Mouse (Mus musculus) myocyte (in vitro differentiated cells): ENCODE measurements around the gene Timm50. TPM values are rescaled to one million over a fixed set of nuclear protein-coding genes. Genes with fewer than 3 reads are reported as not detected.

Experiments used
- H3K27me3 ChIP-seq: one replicate; pipeline ENCODE4 v1.6.1; 2011; ENCODE audit not compliant: control insufficient read depth, insufficient read depth, insufficient read length
- H3K36me3 ChIP-seq: one replicate; pipeline ENCODE4 v1.6.1; 2011; ENCODE audit not compliant: control insufficient read depth, insufficient read depth
- H3K4me2 ChIP-seq: one replicate; pipeline ENCODE4 v1.6.1; 2011; ENCODE audit warnings: low read depth, control low read depth
- H3K4me3 ChIP-seq: one replicate; pipeline ENCODE4 v1.5.1; 2011; ENCODE audit warnings: mild to moderate bottlenecking, control low read depth, moderate library complexity
- H3K79me2 ChIP-seq: one replicate; pipeline ENCODE4 v1.6.1; 2011; ENCODE audit not compliant: control insufficient read depth, insufficient read depth
- H3ac ChIP-seq: one replicate; pipeline ENCODE4 v1.6.1; 2011; ENCODE audit not compliant: control insufficient read depth, insufficient read length
- CEBPB ChIP-seq: IDR thresholded peaks from 2 replicates; pipeline ENCODE4 v1.6.1; 2011; ENCODE audit warnings: mild to moderate bottlenecking, moderate library complexity; ENCODE audit not compliant: poor library complexity, insufficient read depth, severe bottlenecking
- E2F4 ChIP-seq: IDR thresholded peaks from one replicate; pipeline ENCODE4 v1.6.1; 2011; ENCODE audit warnings: mild to moderate bottlenecking, control low read depth, moderate library complexity; ENCODE audit not compliant: insufficient read depth
- MAX ChIP-seq: IDR thresholded peaks from one replicate; pipeline ENCODE4 v1.6.1; 2011; ENCODE audit warnings: low read depth, mild to moderate bottlenecking, control low read depth
- MYOD1 ChIP-seq, 3 experiments: IDR thresholded peaks; one replicate each; pipeline ENCODE4 v1.6.1; 2011; ENCODE audit warnings: control low read depth in 2 of 3, low read depth in 2 of 3, mild to moderate bottlenecking in 2 of 3, moderate library complexity in 1 of 3; ENCODE audit not compliant: insufficient read length in 2 of 3, control insufficient read depth in 1 of 3
- MYOG ChIP-seq, 3 experiments: IDR thresholded peaks; one replicate each; pipeline ENCODE4 v1.6.1; 2011; ENCODE audit warnings: control low read depth in 2 of 3, low read depth in 2 of 3, mild to moderate bottlenecking in 2 of 3; ENCODE audit not compliant: insufficient read length in 2 of 3, control insufficient read depth in 1 of 3, insufficient read depth in 1 of 3
- POLR2A ChIP-seq: IDR thresholded peaks from one replicate; pipeline ENCODE4 v1.6.1; 2011; ENCODE audit warnings: low read depth, mild to moderate bottlenecking, control low read depth, moderate library complexity; ENCODE audit not compliant: insufficient read length
- POLR2AphosphoS2 ChIP-seq: IDR thresholded peaks from one replicate; pipeline ENCODE4 v1.6.1; 2011; ENCODE audit warnings: low read depth, control low read depth; ENCODE audit not compliant: insufficient read length
- REST ChIP-seq: IDR thresholded peaks from one replicate; pipeline ENCODE4 v1.6.1; 2011; ENCODE audit warnings: mild to moderate bottlenecking, control low read depth, moderate library complexity; ENCODE audit not compliant: insufficient read depth, insufficient read length
- SRF ChIP-seq: IDR thresholded peaks from one replicate; pipeline ENCODE4 v1.6.1; 2011; ENCODE audit warnings: low read depth; ENCODE audit not compliant: control insufficient read depth, insufficient read length
- TCF12 ChIP-seq: IDR thresholded peaks from one replicate; pipeline ENCODE4 v1.6.1; 2011; ENCODE audit warnings: mild to moderate bottlenecking, control low read depth; ENCODE audit not compliant: poor library complexity, insufficient read depth, severe bottlenecking
- TCF3 ChIP-seq: IDR thresholded peaks from one replicate; pipeline ENCODE4 v1.6.1; 2011; ENCODE audit warnings: low read depth, control low read depth; ENCODE audit not compliant: insufficient read length
- USF1 ChIP-seq: IDR thresholded peaks from one replicate; pipeline ENCODE4 v1.6.1; 2011; ENCODE audit warnings: low read depth, mild to moderate bottlenecking, control low read depth, moderate library complexity
- polyA plus RNA-seq: library from polyadenylated mRNA; unstranded; fragments of >200 nt; fragmentation: generic; extraction: Trizol; gene quantifications from one replicate; pipeline ENCODE4 v1.2.1, GENCODE M21; 2012; ENCODE audit warnings: missing spikeins

The Timm50 gene
- polyA plus RNA-seq, 1 experiment, result 83.6 TPM

DNA sequence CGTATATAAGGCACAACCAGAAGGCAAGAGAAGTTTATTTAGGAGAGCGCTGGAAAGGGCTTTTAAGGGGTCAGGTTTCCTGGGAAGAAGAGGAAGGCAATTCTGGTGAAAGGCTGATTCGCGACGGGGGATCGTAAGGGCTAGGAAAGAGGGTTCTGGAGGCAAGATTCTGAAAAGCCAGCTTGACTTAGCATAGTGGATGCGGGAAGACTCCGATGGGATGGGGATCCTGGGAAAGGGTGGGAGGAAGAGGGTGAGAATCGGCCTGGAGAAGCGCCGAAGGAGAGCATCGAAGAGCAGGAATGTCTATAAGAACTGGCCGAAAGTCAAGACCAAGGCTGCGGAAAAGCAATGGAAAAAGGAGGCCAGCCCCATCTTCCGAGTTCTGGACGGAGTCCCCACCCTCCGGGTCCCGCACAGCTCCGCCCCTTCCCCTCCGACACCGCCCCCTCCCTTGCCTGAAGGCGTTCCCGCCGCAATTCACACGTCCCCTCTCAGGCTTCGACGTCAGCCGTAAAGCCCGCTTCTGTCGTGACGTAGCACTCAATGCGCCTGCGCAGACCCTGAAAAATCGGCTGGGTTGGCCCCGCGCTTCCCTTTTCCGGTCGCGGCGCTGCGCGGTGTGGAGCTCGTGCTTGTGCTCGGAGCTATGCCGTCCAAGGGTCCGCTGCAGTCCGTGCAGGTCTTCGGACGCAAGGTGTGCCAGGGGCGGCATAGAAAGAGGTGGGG, 38.4 kb upstream of the Timm50 start, which contains the start of gene Rps16:
Gene Rps16 (plus strand): TSS at position 498 of the 729 bp plus-strand sequence.
- Histone ChIP-seq H3K27me3 (no peaks in the 10 kb centered on the region), H3K4me3 (peak within 1 kb of the TSS; percentile 97), H3K4me2 (peak within 1 kb of the TSS; percentile 78), H3ac (peak within 1 kb of the TSS; percentile 23), H3K36me3 (peaks cover 28% of the 10 kb centered on the region), H3K79me2 (peaks cover 18% of the 10 kb centered on the region)
- peak; percentile 69 for TF ChIP-seq POLR2A
- no peak for TF ChIP-seq REST
- TF ChIP-seq TCF3, result no peak
- peak; percentile 57 for TF ChIP-seq SRF
- TF ChIP-seq E2F4, result peak; percentile 48
- no peak for TF ChIP-seq MYOG (IDR thresholded peaks at IDR 0.05; ENCODE audit: control insufficient read depth in 1 of 3, insufficient read depth in 1 of 3, insufficient read length in 2 of 3, low read depth in 2 of 3)
- no peak for TF ChIP-seq MYOD1 (IDR thresholded peaks at IDR 0.05; ENCODE audit: control insufficient read depth in 1 of 3, insufficient read length in 2 of 3, low read depth in 2 of 3)
- no peak for TF ChIP-seq MAX
- no peak for TF ChIP-seq TCF12
- no peak for TF ChIP-seq USF1
- no peak for TF ChIP-seq CEBPB
- TF ChIP-seq POLR2AphosphoS2, result peak; percentile 48

DNA sequence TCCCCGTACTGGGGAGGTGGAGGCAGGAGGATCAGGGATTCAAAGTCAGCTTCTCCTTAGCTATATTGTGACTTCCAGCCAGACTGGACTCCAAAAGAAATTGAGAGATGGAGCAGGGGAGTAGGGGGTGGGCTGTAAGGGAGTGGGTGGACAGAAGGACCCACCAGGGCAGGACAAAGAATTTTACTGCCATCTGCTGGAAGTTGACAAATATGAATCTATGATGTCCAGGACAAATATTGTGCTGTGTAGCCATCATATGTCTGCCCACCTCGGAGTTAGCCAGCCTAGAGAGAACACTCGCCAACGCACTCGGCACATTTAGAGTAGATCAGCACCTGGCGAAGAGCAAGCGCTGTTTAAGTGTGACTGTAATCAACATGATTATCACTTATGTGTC, 36.7 kb upstream of the Timm50 start:
- TF ChIP-seq USF1 (no peak), TCF12 (no peak), POLR2A (no peak), E2F4 (no peak), SRF (no peak), MYOG (IDR thresholded peaks at IDR 0.05; ENCODE audit: control insufficient read depth in 1 of 3, insufficient read depth in 1 of 3, insufficient read length in 2 of 3, low read depth in 2 of 3) (no peak), REST (no peak), POLR2AphosphoS2 (no peak), MAX (no peak), CEBPB (no peak), MYOD1 (IDR thresholded peaks at IDR 0.05; ENCODE audit: control insufficient read depth in 1 of 3, insufficient read length in 2 of 3, low read depth in 2 of 3) (no peak), TCF3 (no peak)
- Histone ChIP-seq H3K79me2 (peaks cover 18% of the 10 kb centered on the region), H3ac (no peak overlapping the region), H3K27me3 (no peaks in the 10 kb centered on the region), H3K36me3 (peaks cover 18% of the 10 kb centered on the region), H3K4me2 (no peak overlapping the region), H3K4me3 (no peak overlapping the region)

DNA sequence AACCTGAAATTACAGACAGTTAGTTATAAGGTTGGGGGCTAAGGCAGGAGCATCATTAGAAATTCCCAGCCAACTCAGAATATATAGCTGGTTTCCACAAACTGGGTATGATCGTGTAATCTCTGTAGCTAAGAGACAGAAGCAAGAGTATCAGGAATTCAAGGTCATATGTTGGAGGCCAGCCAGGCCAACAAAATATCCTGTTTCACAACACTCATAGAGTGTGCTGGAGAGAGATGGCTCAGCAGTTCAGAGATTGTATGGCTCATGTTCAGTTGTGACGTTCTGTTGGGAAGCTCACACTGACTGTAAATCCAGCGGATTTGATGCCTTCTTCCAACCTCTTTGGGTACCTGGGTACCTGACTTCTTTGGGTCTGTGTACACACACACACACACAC, 35.9 kb upstream of the Timm50 start:
- Histone ChIP-seq H3K4me2 (no peak overlapping the region), H3ac (no peak overlapping the region), H3K27me3 (no peaks in the 10 kb centered on the region), H3K36me3 (peaks cover 9% of the 10 kb centered on the region), H3K4me3 (no peak overlapping the region), H3K79me2 (peaks cover 18% of the 10 kb centered on the region)
- no peak for TF ChIP-seq MAX
- TF ChIP-seq MYOD1 (IDR thresholded peaks at IDR 0.05; ENCODE audit: control insufficient read depth in 1 of 3, insufficient read length in 2 of 3, low read depth in 2 of 3), result no peak
- TF ChIP-seq E2F4, result no peak
- no peak for TF ChIP-seq REST
- TF ChIP-seq POLR2A, result no peak
- no peak for TF ChIP-seq POLR2AphosphoS2
- TF ChIP-seq TCF12, result no peak
- TF ChIP-seq MYOG (IDR thresholded peaks at IDR 0.05; ENCODE audit: control insufficient read depth in 1 of 3, insufficient read depth in 1 of 3, insufficient read length in 2 of 3, low read depth in 2 of 3), result no peak
- TF ChIP-seq TCF3, result no peak
- TF ChIP-seq CEBPB, result no peak
- TF ChIP-seq USF1, result no peak
- no peak for TF ChIP-seq SRF

DNA sequence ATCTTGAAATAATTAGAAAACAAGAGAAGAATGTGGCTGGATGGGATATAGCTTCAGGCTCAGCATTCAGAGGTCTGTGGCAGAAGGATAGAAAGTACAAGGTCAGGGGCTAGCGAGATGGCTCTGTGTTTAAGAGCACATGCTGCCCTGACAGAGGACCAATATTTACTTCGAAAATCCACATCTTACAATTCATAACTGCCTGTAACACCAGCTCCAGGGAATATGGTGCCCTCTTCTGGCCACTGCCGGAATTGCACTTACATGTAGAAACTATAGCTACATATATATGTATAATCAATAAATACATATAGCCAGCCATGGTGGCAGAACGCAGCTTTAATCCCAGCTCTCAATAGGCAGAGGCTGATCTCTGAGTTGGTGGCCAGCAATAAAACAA, 32.8 kb upstream of the Timm50 start:
- H3K4me2 ChIP-seq, result peak overlapping the region; percentile 55
- H3K27me3 ChIP-seq, result no peaks in the 10 kb centered on the region
- H3K4me3 ChIP-seq, result no peak overlapping the region
- TF ChIP-seq SRF (no peak), POLR2AphosphoS2 (no peak), CEBPB (no peak), E2F4 (no peak), MYOD1 (IDR thresholded peaks at IDR 0.05; ENCODE audit: control insufficient read depth in 1 of 3, insufficient read length in 2 of 3, low read depth in 2 of 3) (no peak), USF1 (no peak), TCF3 (no peak), MYOG (IDR thresholded peaks at IDR 0.05; ENCODE audit: control insufficient read depth in 1 of 3, insufficient read depth in 1 of 3, insufficient read length in 2 of 3, low read depth in 2 of 3) (no peak)
- no peak overlapping the region for H3ac ChIP-seq
- no peaks in the 10 kb centered on the region for H3K36me3 ChIP-seq
- H3K79me2 ChIP-seq, result no peaks in the 10 kb centered on the region
